Mouse (Mus musculus): ENCODE data around the gene Mettl24. TPM values are rescaled to one million over a fixed set of nuclear protein-coding genes. Genes with fewer than 3 reads are reported as not detected.

The Mettl24 gene
- polyA plus RNA-seq, 1 experiment from 2014 or later = 1.9 TPM

- Histone ChIP-seq H3K36me3 (ENCODE audit: control insufficient read depth, insufficient read depth, low read length) (no peaks in the 10 kb centered on the region), H3K4me1 (replicated peaks; ENCODE audit: control insufficient read depth, insufficient read depth) (no peaks in the 10 kb centered on the region), H3K27ac (replicated peaks) (no peak overlapping the region), H3K27me3 (ENCODE audit: control insufficient read depth, insufficient read depth, low read length) (no peaks in the 10 kb centered on the region), H3K9me3 (ENCODE audit: control insufficient read depth, low read length) (no peaks in the 10 kb centered on the region), H3K4me2 (replicated peaks; ENCODE audit: low read depth) (no peak overlapping the region), H3K4me3 (ENCODE audit: low read depth, low read length) (no peak overlapping the region), H3K9ac (ENCODE audit: low read length) (no peak overlapping the region)
- DNase-seq (ENCODE audit: low spot score) (no peak), ATAC-seq (ENCODE audit: low FRiP score, low TSS enrichment) (no peak)
- WGBS = 61% methylated on average over 11 of the region's 11 CpGs
- TF ChIP-seq EP300 (optimal IDR thresholded peaks at IDR 0.05) (no peak), CTCF (IDR thresholded peaks at IDR 0.05; ENCODE audit: low read depth) (no peak)
These were observed 92.1 kb downstream of the Mettl24 start for GRCm38 (mm10) chr10:40775151-40775550.

GRCm38 (mm10) chr10:40775655-40776054 is 92.6 kb downstream of the Mettl24 start:
- 92% methylated on average over 4 of the region's 4 CpGs for WGBS
- H3K9ac ChIP-seq (ENCODE audit: low read length) = no peak overlapping the region

GRCm38 (mm10) chr10:40777171-40777570 is 94.1 kb downstream of the Mettl24 start:
- Histone ChIP-seq H3K4me1 (replicated peaks; ENCODE audit: control insufficient read depth, insufficient read depth) (no peaks in the 10 kb centered on the region), H3K27me3 (ENCODE audit: control insufficient read depth, insufficient read depth, low read length) (no peaks in the 10 kb centered on the region), H3K4me2 (replicated peaks; ENCODE audit: low read depth) (no peak overlapping the region), H3K9ac (ENCODE audit: low read length) (no peak overlapping the region), H3K9me3 (ENCODE audit: control insufficient read depth, low read length) (no peaks in the 10 kb centered on the region), H3K27ac (replicated peaks) (no peak overlapping the region), H3K36me3 (ENCODE audit: control insufficient read depth, insufficient read depth, low read length) (no peaks in the 10 kb centered on the region), H3K4me3 (ENCODE audit: low read depth, low read length) (no peak overlapping the region)
- DNase-seq (ENCODE audit: low spot score) (no peak), ATAC-seq (ENCODE audit: low FRiP score, low TSS enrichment) (no peak)
- WGBS = 25% methylated on average over 2 of the region's 2 CpGs
- TF ChIP-seq EP300 (optimal IDR thresholded peaks at IDR 0.05) (no peak), CTCF (IDR thresholded peaks at IDR 0.05; ENCODE audit: low read depth) (no peak)

More at GRCm38 (mm10) chr10:40775655-40776054, 92.6 kb downstream of the Mettl24 start:
- no peak for ATAC-seq (ENCODE audit: low FRiP score, low TSS enrichment)
- Histone ChIP-seq H3K36me3 (ENCODE audit: control insufficient read depth, insufficient read depth, low read length) (no peaks in the 10 kb centered on the region), H3K4me1 (replicated peaks; ENCODE audit: control insufficient read depth, insufficient read depth) (no peaks in the 10 kb centered on the region), H3K27ac (replicated peaks) (no peak overlapping the region), H3K9me3 (ENCODE audit: control insufficient read depth, low read length) (no peaks in the 10 kb centered on the region), H3K4me3 (ENCODE audit: low read depth, low read length) (no peak overlapping the region), H3K4me2 (replicated peaks; ENCODE audit: low read depth) (no peak overlapping the region), H3K27me3 (ENCODE audit: control insufficient read depth, insufficient read depth, low read length) (no peaks in the 10 kb centered on the region)
- no peak for DNase-seq (ENCODE audit: low spot score)
- TF ChIP-seq EP300 (optimal IDR thresholded peaks at IDR 0.05) (no peak), CTCF (IDR thresholded peaks at IDR 0.05; ENCODE audit: low read depth) (no peak)

- no peak overlapping the region for H3K9ac ChIP-seq (ENCODE audit: low read length)
- no peaks in the 10 kb centered on the region for H3K36me3 ChIP-seq (ENCODE audit: control insufficient read depth, insufficient read depth, low read length)
- ATAC-seq (ENCODE audit: low FRiP score, low TSS enrichment) (no peak), DNase-seq (ENCODE audit: low spot score) (no peak)
- H3K27me3 ChIP-seq (ENCODE audit: control insufficient read depth, insufficient read depth, low read length) = no peaks in the 10 kb centered on the region
- H3K4me1 ChIP-seq (replicated peaks; ENCODE audit: control insufficient read depth, insufficient read depth) = no peaks in the 10 kb centered on the region
- H3K9me3 ChIP-seq (ENCODE audit: control insufficient read depth, low read length) = no peaks in the 10 kb centered on the region
- H3K4me2 ChIP-seq (replicated peaks; ENCODE audit: low read depth) = no peak overlapping the region
- TF ChIP-seq EP300 (optimal IDR thresholded peaks at IDR 0.05) (no peak), CTCF (IDR thresholded peaks at IDR 0.05; ENCODE audit: low read depth) (no peak)
- no peak overlapping the region for H3K27ac ChIP-seq (replicated peaks)
- 56% methylated on average over 4 of the region's 4 CpGs for WGBS
- H3K4me3 ChIP-seq (ENCODE audit: low read depth, low read length) = no peak overlapping the region
These were observed 95.4 kb downstream of the Mettl24 start for GRCm38 (mm10) chr10:40778472-40778871.

- no peak for TF ChIP-seq EP300 (optimal IDR thresholded peaks at IDR 0.05)
- TF ChIP-seq CTCF (IDR thresholded peaks at IDR 0.05; ENCODE audit: low read depth) = no peak
- Histone ChIP-seq H3K4me3 (ENCODE audit: low read depth, low read length) (no peak overlapping the region), H3K36me3 (ENCODE audit: control insufficient read depth, insufficient read depth, low read length) (no peaks in the 10 kb centered on the region), H3K9ac (ENCODE audit: low read length) (no peak overlapping the region), H3K27me3 (ENCODE audit: control insufficient read depth, insufficient read depth, low read length) (no peaks in the 10 kb centered on the region), H3K4me1 (replicated peaks; ENCODE audit: control insufficient read depth, insufficient read depth) (no peaks in the 10 kb centered on the region), H3K9me3 (ENCODE audit: control insufficient read depth, low read length) (no peaks in the 10 kb centered on the region), H3K4me2 (replicated peaks; ENCODE audit: low read depth) (no peak overlapping the region), H3K27ac (replicated peaks) (no peak overlapping the region)
- ATAC-seq (ENCODE audit: low FRiP score, low TSS enrichment) (no peak), DNase-seq (ENCODE audit: low spot score) (no peak)
- 76% methylated on average over 3 of the region's 3 CpGs for WGBS
These were observed 107.3 kb downstream of the Mettl24 start for GRCm38 (mm10) chr10:40790406-40790805.

- H3K4me1 ChIP-seq (replicated peaks; ENCODE audit: control insufficient read depth, insufficient read depth) = no peaks in the 10 kb centered on the region
- H3K9me3 ChIP-seq (ENCODE audit: control insufficient read depth, low read length) = no peaks in the 10 kb centered on the region
- ATAC-seq (ENCODE audit: low FRiP score, low TSS enrichment) (no peak), DNase-seq (ENCODE audit: low spot score) (no peak)
- H3K36me3 ChIP-seq (ENCODE audit: control insufficient read depth, insufficient read depth, low read length) = no peaks in the 10 kb centered on the region
- H3K9ac ChIP-seq (ENCODE audit: low read length) = no peak overlapping the region
- H3K4me2 ChIP-seq (replicated peaks; ENCODE audit: low read depth) = no peak overlapping the region
- H3K27ac ChIP-seq (replicated peaks) = no peak overlapping the region
- no peaks in the 10 kb centered on the region for H3K27me3 ChIP-seq (ENCODE audit: control insufficient read depth, insufficient read depth, low read length)
- 82% methylated on average over 3 of the region's 3 CpGs for WGBS
- TF ChIP-seq CTCF (IDR thresholded peaks at IDR 0.05; ENCODE audit: low read depth) = no peak
- no peak for TF ChIP-seq EP300 (optimal IDR thresholded peaks at IDR 0.05)
- no peak overlapping the region for H3K4me3 ChIP-seq (ENCODE audit: low read depth, low read length)
These were observed 109.0 kb downstream of the Mettl24 start for GRCm38 (mm10) chr10:40792115-40792514.
